Mouse (Mus musculus) adrenal gland (tissue): Measurements from ENCODE around the gene Hebp1.

ENCODE experiments used
- intact Hi-C: fragments of 180-260 bp; cut with DNase I; formaldehyde crosslinking; loops from one replicate; pipeline ENCODE4 v1.15.1; 2025

The Hebp1 gene

DNA sequence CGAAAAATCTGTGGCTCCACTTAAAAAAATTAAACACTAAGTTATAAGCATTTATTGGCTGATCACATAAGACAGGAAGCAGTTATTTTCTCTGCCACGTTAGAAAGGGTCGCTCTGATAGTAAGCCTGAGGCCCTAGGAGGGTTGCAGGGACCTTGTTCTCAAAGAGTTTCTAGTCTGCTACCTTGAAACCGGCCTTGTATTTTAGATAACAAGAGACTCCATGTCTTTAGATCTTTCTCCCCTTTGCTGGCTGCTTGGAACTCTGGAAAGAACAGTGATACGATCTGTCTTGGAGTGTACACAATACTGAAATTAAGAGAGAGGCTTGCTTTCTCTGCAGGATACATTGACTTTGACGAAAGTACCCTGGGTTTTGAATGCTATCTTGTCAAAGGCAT lies 904 bp upstream of the Hebp1 start:
- intact Hi-C loops: no loop called here

DNA sequence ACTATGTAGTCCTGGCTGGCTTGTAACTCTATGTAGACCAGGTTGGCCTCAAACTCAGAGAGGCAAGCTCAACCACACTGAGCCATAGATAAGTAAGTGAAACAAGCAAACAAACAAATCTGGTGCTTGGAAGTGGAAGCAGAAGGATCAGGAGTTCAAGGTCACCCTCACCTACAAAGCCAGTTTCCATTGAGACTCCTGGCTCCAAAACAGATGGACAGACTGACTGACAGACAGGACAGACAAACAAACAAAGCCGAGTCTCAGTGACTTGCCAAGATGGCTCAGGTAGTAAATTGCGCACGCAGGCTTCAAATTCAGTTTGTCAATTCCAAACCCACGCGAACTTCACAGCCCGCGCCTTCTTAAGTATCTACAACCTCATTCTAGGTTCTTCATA lies 376 bp downstream of the Hebp1 start:
- intact Hi-C loops: no loop called here

DNA sequence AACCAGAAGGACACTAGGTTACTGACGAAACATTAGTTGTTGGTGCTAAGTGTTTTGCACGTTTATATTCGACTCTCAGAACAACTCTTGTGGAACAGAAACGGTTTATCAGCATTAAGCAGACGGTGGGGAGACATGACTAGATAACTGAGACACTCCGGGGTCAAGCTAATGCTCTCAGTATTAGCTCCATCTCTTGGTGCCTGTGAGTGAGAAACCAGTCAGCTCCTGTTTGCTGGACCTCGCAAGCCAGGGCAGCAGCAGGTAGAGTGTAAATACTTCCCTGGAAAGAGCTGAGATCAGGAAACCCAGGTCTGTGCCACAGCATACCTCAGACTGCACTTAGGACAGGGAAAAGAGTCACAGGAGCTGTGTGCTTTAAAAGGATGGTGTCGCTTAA lies 1.1 kb downstream of the Hebp1 start:
- intact Hi-C loops: no loop called here

DNA sequence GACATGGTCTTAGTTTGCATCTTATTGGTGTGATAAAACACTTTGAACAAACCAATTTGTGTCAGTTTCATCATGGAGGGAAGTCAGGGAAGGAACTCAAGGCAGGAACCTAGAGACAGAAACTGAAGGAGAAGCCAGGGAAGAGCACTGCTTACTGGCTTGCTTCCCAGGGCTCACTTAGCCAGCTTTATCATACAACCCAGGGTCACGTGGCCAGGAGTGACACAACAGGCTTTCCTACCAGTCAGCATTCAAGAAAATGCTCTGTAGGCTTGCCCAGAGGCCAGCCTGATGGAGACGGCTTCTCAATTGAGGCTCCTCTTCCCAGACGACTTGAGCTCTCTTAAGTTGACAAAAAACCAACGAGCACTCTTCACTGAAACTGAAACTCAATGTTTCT lies 2.9 kb downstream of the Hebp1 start:
- intact Hi-C loops: no loop called here

DNA sequence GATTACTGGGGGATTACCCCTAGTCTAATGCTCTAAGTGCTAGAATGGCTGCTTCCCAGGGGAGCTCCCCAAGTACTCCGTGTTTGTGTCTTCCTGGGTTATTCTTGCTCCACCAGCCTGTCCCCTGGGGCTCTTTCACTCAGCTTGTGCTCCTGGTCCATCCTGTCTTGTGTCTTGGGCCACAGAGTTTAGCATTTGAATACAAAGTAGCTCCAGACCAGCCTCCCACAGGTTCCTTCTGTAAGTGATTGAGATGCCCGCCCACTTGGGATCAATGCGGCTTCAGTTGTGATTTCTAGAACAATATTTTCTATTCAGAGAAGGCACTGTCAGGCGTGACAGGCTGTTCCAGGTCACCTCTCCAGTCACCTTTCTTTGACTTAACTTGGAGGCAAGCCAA lies 4.1 kb downstream of the Hebp1 start:
- intact Hi-C loops: no loop called here

DNA sequence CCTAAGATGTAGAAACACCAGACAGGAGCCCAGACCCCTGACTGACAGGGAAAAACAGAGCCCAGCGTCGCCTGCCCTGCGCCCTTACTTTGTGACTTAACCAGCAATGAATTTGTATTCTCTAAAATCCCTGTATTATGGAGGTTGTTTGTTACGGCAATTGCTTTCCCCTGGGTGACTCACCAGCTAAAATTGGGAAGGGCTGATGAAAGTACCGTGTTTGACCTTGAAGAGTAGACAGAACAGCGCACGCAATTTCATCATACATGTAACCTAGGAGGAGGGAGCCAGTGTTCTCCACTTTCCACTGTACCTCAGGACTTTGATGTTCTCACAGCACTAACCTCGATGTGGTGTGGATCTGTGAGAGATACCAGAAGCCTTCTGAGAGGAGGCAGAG lies 4.8 kb downstream of the Hebp1 start:
- intact Hi-C loops: no loop called here

DNA sequence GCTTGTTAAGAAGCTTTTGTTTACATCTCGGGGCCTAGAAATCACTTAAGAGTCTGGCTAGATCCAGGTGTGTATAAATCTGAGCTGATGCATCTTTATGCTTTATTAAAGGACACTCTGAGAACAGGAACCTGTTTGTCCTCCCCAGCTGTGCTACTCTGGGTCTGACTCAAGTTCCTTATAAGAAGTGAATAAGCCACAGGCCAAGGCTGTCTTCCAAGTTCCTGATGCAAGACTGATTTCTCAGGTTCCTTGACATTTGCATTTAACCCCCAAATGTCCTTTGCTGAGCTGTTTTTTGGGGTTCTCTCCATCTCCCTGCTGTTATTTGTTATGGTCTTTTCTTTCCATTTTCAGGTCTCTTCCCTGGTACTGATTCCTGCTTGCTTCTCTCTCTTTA lies 5.9 kb downstream of the Hebp1 start:
- intact Hi-C loops: no loop called here

DNA sequence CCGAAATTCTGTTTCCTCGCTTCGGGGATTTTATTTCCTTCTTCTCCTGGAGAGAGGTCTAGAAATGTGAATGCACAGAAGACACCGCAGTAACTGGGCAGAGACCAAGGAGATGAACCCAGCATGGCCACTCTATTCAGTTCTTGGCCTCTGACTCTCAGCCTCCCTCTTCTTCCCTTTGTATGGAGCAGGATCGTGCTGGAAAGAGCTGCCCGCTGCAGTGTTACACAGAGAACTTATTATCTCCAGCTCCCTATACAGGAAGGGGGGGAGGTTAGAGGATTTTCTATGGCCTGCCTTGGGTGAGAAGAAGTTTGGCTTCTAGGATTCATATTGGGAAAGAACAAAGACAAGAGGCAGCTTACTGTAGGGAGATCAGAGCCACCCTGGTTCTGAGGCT lies 7.7 kb downstream of the Hebp1 start:
- intact Hi-C loops: no loop called here

DNA sequence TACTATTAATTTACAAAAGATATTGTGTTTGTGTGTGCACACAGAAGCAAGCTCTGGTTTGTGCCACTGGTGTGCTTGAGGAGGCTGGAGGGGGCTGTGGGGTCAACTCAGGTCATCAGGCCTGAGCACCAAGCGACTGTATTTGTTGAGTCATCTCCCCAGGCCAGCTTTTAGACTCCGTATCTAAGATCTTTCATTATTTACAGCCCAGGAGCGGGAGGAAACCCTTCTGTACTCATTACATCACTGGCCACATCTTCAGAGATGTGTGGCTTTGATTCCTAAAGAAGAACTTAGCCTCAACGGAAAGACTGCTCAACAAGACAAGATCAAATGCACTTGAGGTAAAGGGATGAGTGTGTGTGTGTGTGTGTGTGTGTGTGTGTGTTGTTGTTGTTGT lies 9.2 kb downstream of the Hebp1 start:
- intact Hi-C loops: no loop called here

DNA sequence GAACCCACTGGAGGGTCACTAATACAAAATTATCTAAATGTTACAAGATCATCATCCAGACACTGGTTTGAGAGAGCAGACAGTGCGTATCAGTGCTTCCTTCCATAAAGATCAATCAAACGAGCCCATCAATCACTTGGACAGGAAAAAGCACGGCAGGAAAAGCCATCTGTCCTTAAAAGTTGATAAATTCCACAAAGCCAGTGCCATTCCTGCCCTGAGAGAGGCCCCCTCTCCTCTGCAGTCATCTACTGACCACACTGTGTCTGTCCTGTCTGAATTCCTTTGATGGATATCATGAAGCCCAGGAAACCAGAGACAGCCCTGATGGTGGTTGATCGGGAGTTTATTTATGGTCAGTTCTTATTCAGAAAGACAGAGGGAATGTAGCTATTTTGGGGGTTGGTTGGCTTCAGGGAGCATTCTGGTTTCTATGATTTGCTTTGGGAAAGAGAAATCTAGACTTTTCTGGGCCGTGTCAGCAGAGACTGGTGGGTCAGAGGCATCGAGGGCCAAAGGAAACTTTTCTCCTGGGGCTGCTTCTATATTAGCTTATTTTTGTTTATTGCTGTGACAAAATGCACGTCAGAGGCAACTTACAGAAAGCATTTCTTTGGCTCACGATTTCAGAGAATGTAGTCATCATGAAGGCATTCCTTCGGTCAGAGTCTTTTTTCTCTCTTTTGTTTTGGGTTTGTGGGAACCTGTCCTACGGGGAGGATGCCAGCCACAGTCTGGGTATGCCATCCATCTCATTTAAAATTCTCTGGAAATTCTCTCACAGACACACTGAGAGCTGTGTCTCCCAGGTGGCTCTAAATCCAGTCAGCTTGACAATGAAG lies 10.5 kb downstream of the Hebp1 start:
- intact Hi-C loops: no loop called here

DNA sequence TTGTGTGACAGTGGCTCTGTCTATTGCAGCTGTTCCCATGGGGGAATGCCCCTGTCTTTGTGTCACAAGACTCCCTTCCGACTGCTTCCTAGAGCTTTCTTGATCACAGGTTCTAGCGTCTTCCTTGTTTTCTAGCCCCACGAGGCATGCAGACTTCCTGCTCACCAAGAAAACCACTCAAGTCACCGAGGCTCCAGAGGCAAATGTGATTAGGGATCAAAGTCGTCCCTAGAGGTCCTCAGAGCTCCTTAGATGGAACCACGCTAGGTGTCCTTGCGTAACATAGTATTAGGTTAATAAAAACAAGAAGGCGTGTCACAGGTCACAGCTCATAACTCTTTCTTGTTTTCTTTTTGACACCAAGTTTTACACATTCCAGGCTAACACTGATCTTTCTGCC lies 13.9 kb downstream of the Hebp1 start:
- intact Hi-C loops: no loop called here

DNA sequence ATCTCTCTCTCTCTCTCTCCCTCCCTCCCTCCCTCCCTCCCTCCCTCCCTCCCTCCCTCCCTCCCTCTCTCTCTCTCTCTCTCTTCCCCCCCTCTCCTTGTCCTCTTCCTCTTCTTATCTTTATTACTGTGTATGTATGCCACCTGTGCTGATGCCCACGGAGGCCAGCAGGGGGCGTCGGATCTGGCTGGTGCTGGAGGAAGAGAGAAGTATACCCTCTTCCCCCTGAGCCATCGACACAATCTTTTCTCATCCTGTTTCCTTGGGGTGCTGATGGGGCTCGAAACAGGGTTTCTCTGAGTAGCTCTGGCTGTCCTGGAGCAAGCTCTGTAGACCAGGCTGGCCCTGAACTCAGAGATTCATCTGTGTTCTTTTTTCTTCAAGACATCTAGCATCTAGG lies 14.9 kb downstream of the Hebp1 start:
- intact Hi-C loops: no loop called here

DNA sequence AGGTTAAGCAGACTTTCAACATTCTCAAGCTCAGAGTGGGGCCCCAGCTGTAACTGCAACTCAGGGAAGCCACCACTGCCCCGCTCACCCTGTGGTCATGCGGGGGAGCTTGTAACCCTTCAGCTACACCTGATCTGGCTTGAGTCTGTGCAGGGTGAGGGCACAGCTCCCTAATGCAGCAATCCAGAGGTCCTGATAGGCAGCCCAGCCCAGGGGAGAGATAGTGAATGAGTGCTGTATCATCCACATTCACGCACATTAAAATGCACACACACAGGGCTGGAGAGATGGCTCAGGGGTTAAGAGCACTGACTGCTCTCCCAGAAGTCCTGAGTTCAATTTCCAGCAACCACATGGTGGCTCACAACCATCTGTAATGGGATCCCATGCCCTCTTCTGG lies 19.2 kb downstream of the Hebp1 start:
- intact Hi-C loops: no loop called here

DNA sequence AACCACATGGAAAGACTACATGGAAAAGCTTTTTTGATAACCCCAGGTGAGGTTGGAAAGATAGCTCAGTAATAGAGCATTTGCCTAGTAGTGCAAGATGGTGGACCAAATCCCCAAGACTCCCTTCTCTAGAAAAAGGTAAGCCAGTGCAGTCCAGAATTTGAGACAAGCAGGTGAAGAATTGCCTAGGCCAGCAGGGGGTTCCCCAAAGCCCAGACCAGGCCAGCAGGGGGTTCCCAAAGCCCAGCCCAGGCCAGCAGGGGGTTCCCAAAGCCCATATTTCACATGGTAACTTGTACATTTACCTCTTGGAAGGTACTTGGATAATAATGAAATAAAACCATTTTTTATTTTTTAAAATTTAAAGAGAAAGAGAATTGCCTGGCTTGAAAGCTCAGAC lies 20.6 kb downstream of the Hebp1 start:
- intact Hi-C loops: no loop called here

DNA sequence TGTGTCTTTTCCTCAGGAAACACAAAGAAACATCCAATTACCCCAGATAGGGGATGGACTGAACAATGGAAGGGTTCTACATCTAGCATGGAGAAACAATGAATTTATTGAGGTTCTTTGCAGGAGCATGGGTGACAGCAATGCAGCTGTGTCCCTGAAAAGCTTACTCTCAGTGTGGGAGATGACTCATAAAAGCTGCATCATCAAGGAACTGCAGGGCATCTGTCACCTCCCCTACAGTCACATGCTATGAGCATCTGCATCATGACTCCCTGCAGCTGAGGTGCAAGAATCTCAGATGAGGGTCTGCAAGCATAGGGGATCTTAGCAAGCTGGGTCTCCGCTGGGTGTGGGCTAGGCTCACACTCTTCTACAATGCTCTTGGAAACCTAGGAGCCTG lies 22.8 kb downstream of the Hebp1 start:
- intact Hi-C loops: no loop called here

DNA sequence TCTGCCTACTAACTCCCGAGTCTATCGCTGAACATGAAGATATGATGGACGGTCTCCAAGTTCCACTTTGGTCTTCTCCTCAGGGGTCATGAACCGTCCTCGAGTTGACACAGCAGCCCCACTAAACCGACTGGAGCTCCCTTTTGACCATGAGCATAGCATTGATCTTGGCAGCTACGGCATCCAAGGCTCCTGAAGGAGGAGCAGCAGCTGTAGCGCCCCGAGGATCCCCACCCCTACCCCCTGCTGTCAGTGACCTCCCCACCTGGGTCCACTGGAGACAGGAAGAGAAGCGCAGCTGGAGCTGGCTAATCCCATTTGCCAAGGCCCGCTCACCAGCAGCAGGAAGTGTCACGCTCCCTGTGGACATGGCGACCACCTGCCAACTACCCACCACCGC lies 26.1 kb downstream of the Hebp1 start:
- intact Hi-C loops: no loop called here

DNA sequence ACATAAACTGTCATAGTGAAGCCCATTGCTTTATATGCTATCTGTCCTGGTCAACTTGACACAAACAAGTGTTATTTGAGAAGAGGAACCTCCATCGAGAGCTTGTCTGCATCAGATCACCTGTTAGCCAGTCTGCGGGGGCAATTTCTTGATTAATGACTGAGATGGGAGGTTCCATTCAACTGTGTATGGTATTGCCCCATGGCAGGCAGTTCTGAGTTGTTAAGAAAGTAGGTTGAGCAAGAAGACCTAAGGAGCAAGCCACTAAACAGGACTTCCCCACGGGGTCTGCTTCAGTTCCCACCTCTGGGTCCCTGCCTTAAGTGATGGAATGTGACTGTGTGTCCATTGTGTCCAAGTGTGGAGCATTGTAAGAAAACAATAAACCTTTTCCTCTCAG lies 28.6 kb downstream of the Hebp1 start:
- intact Hi-C loops: no loop called here

DNA sequence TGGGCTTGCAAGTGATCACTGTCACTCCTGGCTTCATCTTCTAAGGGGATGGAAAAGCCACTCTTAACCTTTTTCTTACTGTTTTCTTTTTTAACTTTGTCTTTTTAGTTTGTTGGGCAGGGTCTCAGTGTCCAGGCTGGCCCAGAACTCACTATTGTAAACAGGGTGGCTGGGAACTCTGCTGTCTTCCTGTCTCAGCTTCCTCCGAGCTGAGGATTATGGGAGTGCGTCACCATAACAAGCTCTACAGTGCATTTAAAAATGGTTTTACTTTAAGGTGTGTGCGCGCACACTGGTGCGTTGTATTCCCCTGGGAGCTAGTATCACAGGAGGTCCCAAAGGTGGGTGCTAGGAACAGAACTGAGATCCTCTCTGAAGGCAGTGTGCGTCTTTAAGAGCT lies 29.4 kb downstream of the Hebp1 start:
- intact Hi-C loops: no loop called here

DNA sequence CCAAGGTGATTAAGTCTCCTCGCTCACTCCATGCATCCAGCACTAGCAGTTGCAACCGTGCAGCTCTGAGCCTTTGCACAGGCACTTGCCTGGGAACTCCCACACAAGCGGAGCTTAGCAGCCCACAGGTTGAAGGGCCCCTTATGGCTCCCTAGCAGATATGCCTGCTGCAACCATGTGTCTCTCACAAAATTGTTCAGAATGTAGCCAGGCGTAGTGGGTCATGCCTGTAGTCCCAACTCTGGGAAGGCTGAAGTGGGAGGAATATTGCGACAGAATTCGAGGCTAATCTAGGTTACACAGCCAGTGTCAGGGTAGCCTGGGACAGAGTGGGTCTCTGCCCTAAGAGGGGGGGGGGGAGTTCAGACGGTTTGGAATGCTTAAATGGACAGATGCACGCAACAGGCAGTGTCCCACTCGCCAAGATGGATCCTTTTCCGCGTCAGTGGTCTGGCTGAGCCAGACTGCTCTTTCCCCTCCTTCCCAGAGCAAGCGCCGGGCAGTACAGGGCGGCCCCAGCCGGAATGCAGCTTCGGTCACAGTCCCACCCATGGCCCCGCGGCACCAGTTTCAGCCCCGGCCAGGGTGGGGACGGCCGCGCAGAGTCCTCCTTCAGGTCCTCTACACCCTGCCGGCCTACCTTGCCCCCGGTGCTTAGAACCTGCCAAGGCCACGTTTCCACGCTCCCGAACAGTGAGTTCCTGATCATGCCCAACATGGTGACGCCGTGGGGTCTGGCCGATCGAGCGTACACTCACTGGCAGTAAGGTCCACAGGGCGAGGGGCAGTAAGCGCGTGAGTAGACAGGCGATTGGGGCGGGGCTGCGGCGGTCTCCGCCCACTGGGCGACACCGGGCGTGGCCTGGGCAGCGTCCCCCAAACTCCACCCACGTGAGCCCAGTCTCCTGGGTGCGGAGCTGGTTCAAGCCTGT lies 30.2 kb downstream of the Hebp1 start:
- intact Hi-C loops: no loop called here

DNA sequence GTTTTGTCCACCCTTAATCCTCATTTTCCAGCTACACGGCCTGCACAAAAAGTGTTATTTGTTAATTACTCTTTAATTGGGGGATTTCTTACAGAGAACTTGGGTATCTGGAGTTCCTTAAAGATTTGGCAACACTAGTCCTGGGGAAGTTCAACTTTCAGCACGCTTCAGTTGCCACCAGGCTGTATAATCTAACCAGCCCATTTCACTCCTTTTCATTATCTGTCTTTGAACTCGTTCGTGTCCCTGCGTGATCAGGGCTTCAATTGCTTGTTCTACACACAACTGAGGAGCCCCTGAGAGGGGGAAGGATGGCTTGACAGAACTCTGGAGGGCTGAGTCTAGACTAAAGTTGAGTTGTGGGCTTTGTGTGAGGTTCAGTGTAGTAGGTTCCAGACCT lies 31.1 kb downstream of the Hebp1 start:
- intact Hi-C loops: no loop called here

DNA sequence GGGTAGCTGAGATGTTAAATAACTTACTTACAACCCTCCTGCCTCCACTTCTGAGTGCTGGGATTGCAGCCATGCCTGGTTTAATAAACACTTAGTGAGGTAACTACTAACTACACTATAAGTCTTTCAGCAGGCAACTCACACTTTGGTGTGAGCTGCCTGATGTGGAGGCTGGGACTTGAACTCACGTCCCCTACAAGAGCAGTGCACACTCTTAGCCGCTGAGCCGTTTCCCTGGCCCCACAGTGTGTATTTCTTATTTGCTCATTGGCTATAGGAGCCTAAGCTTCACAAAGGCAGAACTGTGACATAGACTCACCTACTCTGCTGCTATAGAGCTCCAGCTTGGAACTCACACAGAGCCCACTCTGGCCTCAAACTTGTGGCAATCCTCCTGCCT lies 31.6 kb downstream of the Hebp1 start:
- intact Hi-C loops: no loop called here

DNA sequence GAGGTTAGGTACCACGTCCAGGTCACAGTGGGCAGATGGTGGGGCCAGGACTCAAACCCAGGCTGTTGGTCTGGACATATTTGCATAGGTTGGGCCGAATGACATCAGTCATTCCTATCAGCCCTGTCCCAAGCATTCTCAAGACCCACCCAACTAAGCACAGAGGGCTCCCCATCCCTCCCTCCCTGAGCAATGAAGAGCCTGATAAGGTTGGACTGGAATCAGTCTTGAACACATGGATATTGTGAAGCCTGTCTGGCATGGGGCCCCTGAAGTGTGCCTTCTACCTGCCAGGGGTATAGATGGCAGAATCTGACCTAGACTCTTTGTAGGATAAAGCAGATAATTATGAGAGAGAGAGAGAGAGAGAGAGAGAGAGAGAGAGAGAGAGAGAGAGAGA lies 32.1 kb downstream of the Hebp1 start:
- intact Hi-C loops: no loop called here

DNA sequence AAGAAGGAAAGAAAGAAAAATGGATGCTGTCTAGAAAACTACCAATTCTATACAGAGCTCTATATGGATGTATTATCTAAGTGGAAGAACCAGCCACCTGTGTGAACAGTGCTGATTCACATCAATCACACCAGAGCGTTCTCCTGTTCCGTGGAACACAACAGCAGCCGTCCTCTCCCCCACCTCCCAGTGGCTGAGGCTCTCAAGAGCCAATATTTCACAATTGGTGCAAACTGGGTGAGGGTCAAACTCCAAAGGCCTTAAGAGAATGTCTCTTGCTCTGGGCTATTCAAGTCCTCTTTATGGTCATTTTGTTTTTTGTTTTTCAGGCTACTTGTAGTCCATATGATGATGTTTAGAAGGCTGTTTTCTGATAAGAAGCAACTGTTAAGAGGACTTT lies 32.6 kb downstream of the Hebp1 start:
- intact Hi-C loops: no loop called here
